Mouse (Mus musculus): Measurements from ENCODE around the gene Tdp2. TPM values are rescaled to one million over a fixed set of nuclear protein-coding genes. Genes with fewer than 3 reads are reported as not detected.

Gene Tdp2
- total and polyA plus RNA-seq, 3 experiments: 37.4 to 96.6 (median 44.5) TPM

DNA sequence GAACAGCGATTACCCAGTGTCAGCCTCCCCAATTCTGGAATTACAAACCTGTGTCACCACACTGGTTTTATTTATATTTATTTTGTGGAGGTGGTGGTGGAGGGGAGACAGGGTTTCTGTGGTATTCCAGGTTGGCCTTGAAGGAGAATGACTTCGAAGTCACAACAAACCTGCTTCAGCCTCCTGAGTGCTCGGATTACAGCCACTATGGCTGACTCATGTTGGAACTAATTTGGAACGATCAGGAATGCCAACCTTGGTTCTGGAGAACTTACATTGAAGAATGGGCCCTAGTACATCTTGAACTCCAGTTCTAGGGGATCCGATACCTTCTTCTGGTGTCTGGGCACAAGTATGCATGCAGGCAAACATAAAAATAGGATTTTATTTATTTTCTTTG is 32.1 kb upstream of the Tdp2 start:
- no peak overlapping the region for H3K4me3 ChIP-seq (replicated peaks in 1 of 3; ENCODE audit: low read depth in 2 of 3, low read length in 2 of 3, poor library complexity in 1 of 3)

DNA sequence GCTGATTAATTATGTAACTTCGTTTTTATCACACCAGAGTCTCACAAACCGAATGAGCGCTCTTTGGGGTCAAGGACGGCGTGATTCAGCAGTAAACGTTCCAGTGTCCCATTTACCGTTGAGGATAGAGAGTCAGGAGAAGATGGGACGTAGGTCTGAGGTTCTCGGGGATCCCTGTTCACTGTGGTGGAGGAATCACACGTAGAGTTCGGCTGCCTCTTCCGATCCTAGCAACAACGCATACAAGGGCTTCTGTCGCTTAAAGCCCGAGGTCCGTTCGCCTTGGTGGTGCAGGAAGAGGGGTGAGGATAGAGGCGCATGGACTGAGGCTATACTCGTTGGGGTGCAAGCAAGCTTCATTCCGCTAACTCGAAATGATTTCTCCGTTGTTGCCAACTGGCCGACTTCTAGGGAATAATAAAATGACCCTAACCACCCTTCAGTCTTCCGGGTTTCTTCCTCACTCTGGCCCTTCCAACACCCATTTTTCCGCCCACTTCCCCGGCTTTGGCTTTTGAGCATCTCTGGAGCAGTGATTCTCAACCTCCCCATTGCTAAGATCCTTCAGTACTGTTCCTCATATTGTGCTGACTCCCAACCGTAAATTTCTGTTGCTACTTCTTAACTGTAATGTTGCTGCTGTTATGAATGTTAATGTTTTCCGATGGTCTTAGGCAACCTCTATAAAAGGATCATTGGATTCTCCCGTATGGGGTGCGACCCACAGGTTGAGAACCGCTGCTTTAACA is 31.4 kb upstream of the Tdp2 start:
- peak overlapping the region; percentile 33; the same call in 1 of the 2 replicates for H3K27ac ChIP-seq (ENCODE audit: insufficient read depth, low read depth)
- in situ Hi-C loops (cut with MboI; ENCODE audit: low pct_ligation_motif_present, low pct_unique_long_range_greater_than_20kb, low sequenced_read_pairs) (no loop called here), dilution Hi-C loops (cut with MboI; ENCODE audit: extremely low pct_ligation_motif_present, extremely low pct_unique_long_range_greater_than_20kb, low sequenced_read_pairs) (no loop called here)
- no peaks in the 10 kb centered on the region for H3K9me3 ChIP-seq (replicated peaks; ENCODE audit: low read length)
- H3K4me3 ChIP-seq (replicated peaks in 1 of 3; ENCODE audit: low read depth in 2 of 3, low read length in 2 of 3, poor library complexity in 1 of 3): peak overlapping the region; percentile 82 to 91 (median 83)
- H3K4me1 ChIP-seq (ENCODE audit: control insufficient read depth in 1 of 2, insufficient read depth in 2 of 2): peaks cover 5 to 10% of the 10 kb centered on the region in 2 experiments; a peak in 3 of 4 replicates
- peaks cover 32% of the 10 kb centered on the region for H3K79me2 ChIP-seq (replicated peaks; ENCODE audit: control insufficient read depth, extremely low read depth, insufficient read depth, poor library complexity, severe bottlenecking)
- no peak for DNase-seq (ENCODE audit: extremely low read depth)
- peak overlapping the region; percentile 84 for H3K9ac ChIP-seq (ENCODE audit: insufficient read depth, low read depth)
- H3K27me3 ChIP-seq (replicated peaks): no peaks in the 10 kb centered on the region
- H3K36me3 ChIP-seq (replicated peaks in 1 of 2; ENCODE audit: control insufficient read depth in 1 of 2, insufficient read depth in 1 of 2, low read length in 1 of 2): peaks cover 3 to 7% of the 10 kb centered on the region in 2 experiments
- TF ChIP-seq PAX5 (IDR thresholded peaks at IDR 0.05; ENCODE audit: low read length): no peak
- no peak for TF ChIP-seq KAT2A (IDR thresholded peaks at IDR 0.05; ENCODE audit: insufficient replicate concordance, low read length)
- TF ChIP-seq ELF1 (IDR thresholded peaks at IDR 0.05; ENCODE audit: low read depth, low read length): peak; percentile 73
- no peak for TF ChIP-seq TCF12 (IDR thresholded peaks at IDR 0.05; ENCODE audit: low read depth, low read length)
- no peak for TF ChIP-seq BHLHE40 (IDR thresholded peaks at IDR 0.05; ENCODE audit: low read depth, low read length)
- 0 out of 2 replicates have a peak, but pooled peaks have one; percentile 48 for TF ChIP-seq CHD1 (IDR thresholded peaks at IDR 0.05; ENCODE audit: low read depth, low read length)
- 0 out of 2 replicates have a peak, but pooled peaks have one; percentile 6 for TF ChIP-seq RCOR1 (conservative IDR thresholded peaks at IDR 0.05; ENCODE audit: low read depth, low read length)
- TF ChIP-seq IRF4 (IDR thresholded peaks at IDR 0.05; ENCODE audit: low read depth, low read length): no peak
- no peak for TF ChIP-seq USF2 (conservative IDR thresholded peaks at IDR 0.05; ENCODE audit: low read depth, low read length)
- TF ChIP-seq MAZ (IDR thresholded peaks at IDR 0.05; ENCODE audit: low read depth, low read length): no peak
- 0 out of 2 replicates have a peak, but pooled peaks have one; percentile 2 for TF ChIP-seq POLR2AphosphoS2 (IDR thresholded peaks at IDR 0.05; ENCODE audit: low read depth, low read length)
- no peak for TF ChIP-seq SIN3A (IDR thresholded peaks at IDR 0.05; ENCODE audit: low read length)
- 0 out of 2 replicates have a peak, but pooled peaks have one; percentile 39 for TF ChIP-seq MXI1 (IDR thresholded peaks at IDR 0.05; ENCODE audit: low read depth, low read length)
- TF ChIP-seq JUN (IDR thresholded peaks at IDR 0.05; ENCODE audit: insufficient read depth, low read depth, low read length): no peak
- TF ChIP-seq USF1 (IDR thresholded peaks at IDR 0.05; ENCODE audit: low read depth, low read length): no peak
- TF ChIP-seq EP300 (IDR thresholded peaks at IDR 0.05; ENCODE audit: low read length): no peak
- TF ChIP-seq ZMIZ1 (IDR thresholded peaks at IDR 0.05; ENCODE audit: low read depth, low read length): peak; percentile 45; the same call in 1 of the 2 replicates
- TF ChIP-seq CHD2 (IDR thresholded peaks at IDR 0.05; ENCODE audit: low read length): peak; percentile 48; the same call in 1 of the 2 replicates
- no peak for TF ChIP-seq GABPA (IDR thresholded peaks at IDR 0.05; ENCODE audit: insufficient replicate concordance, low read depth, low read length)
- no peak for TF ChIP-seq JUND (conservative IDR thresholded peaks at IDR 0.05; ENCODE audit: low read depth, low read length)
- TF ChIP-seq UBTF (IDR thresholded peaks at IDR 0.05; ENCODE audit: low read depth, low read length): 0 out of 2 replicates have a peak, but pooled peaks have one; percentile 42
- TF ChIP-seq TBP (conservative IDR thresholded peaks at IDR 0.05; ENCODE audit: low read depth, low read length): no peak
- H3K4me2 ChIP-seq (ENCODE audit: insufficient read depth, low read depth, poor library complexity, severe bottlenecking): peak overlapping the region; percentile 52

More for the DNA sequence above, 32.1 kb upstream of the Tdp2 start:
- TF ChIP-seq MAX (IDR thresholded peaks at IDR 0.05; ENCODE audit: low read length): no peak
- TF ChIP-seq TBP (conservative IDR thresholded peaks at IDR 0.05; ENCODE audit: low read depth, low read length): no peak
- no peak for TF ChIP-seq RCOR1 (conservative IDR thresholded peaks at IDR 0.05; ENCODE audit: low read depth, low read length)
- no peak for TF ChIP-seq GABPA (IDR thresholded peaks at IDR 0.05; ENCODE audit: insufficient replicate concordance, low read depth, low read length)
- TF ChIP-seq RAD21 (IDR thresholded peaks at IDR 0.05; ENCODE audit: low read depth, low read length): no peak
- TF ChIP-seq MXI1 (IDR thresholded peaks at IDR 0.05; ENCODE audit: low read depth, low read length): no peak
- no peak for DNase-seq (ENCODE audit: extremely low read depth)
- peak overlapping the region; percentile 11; the same call in 1 of the 2 replicates for H3K4me2 ChIP-seq (ENCODE audit: insufficient read depth, low read depth, poor library complexity, severe bottlenecking)
- no peaks in the 10 kb centered on the region for H3K9me3 ChIP-seq (replicated peaks; ENCODE audit: low read length)
- dilution Hi-C loops (cut with MboI; ENCODE audit: extremely low pct_ligation_motif_present, extremely low pct_unique_long_range_greater_than_20kb, low sequenced_read_pairs): no loop called here
- in situ Hi-C loops (cut with MboI; ENCODE audit: low pct_ligation_motif_present, low pct_unique_long_range_greater_than_20kb, low sequenced_read_pairs): no loop called here
- H3K27ac ChIP-seq (ENCODE audit: insufficient read depth, low read depth): no peak overlapping the region
- H3K27me3 ChIP-seq (replicated peaks): no peaks in the 10 kb centered on the region
- H3K4me1 ChIP-seq (ENCODE audit: control insufficient read depth in 1 of 2, insufficient read depth in 2 of 2): peaks cover 2 to 5% of the 10 kb centered on the region in 2 experiments; a peak in 3 of 4 replicates
- no peak overlapping the region for H3K9ac ChIP-seq (ENCODE audit: insufficient read depth, low read depth)
- peaks cover 28% of the 10 kb centered on the region for H3K79me2 ChIP-seq (replicated peaks; ENCODE audit: control insufficient read depth, extremely low read depth, insufficient read depth, poor library complexity, severe bottlenecking)
- peaks cover 0 to 3% of the 10 kb centered on the region in 2 experiments for H3K36me3 ChIP-seq (replicated peaks in 1 of 2; ENCODE audit: control insufficient read depth in 1 of 2, insufficient read depth in 1 of 2, low read length in 1 of 2)

All from CH12.LX (cell line).